Mouse (Mus musculus) embryonic facial prominence, embryonic 13.5 days (tissue): ENCODE data around the gene Dnttip1. TPM values are rescaled to one million over a fixed set of nuclear protein-coding genes. Genes with fewer than 3 reads are reported as not detected.

ENCODE experiments used
- ATAC-seq: fragments of 200-750 bp; cut with Nextera tagmentation; 2 replicates; pipeline ENCODE4 v1.8.0; 2017; ENCODE audit warnings: low read depth; ENCODE audit not compliant: insufficient number of reproducible peaks, insufficient read depth, low FRiP score, low TSS enrichment
- H3K27ac ChIP-seq: fragments of 300-500 bp; sonication (generic); 2 replicates; pipeline ENCODE4 v1.5.1; 2015; ENCODE audit warnings: moderate library complexity, mild to moderate bottlenecking, inconsistent platforms
- H3K27me3 ChIP-seq: fragments of 300-500 bp; sonication (generic); 2 replicates; pipeline ENCODE4 v1.6.1; 2015; ENCODE audit warnings: mild to moderate bottlenecking, inconsistent platforms
- H3K36me3 ChIP-seq: fragments of 300-500 bp; sonication (generic); 2 replicates; pipeline ENCODE4 v1.6.1; 2015; ENCODE audit warnings: mild to moderate bottlenecking, inconsistent platforms
- H3K4me1 ChIP-seq: fragments of 300-500 bp; sonication (generic); 2 replicates; pipeline ENCODE4 v1.6.1; 2015; ENCODE audit warnings: inconsistent platforms
- H3K4me2 ChIP-seq: fragments of 300-500 bp; sonication (generic); 2 replicates; pipeline ENCODE4 v1.6.1; 2015; ENCODE audit warnings: moderate library complexity, mild to moderate bottlenecking, inconsistent platforms
- H3K4me3 ChIP-seq: fragments of 300-500 bp; sonication (generic); 2 replicates; pipeline ENCODE4 v1.5.1; 2015; ENCODE audit warnings: mild to moderate bottlenecking, inconsistent platforms
- H3K9ac ChIP-seq: fragments of 300-500 bp; sonication (generic); 2 replicates; pipeline ENCODE4 v1.6.1; 2015; ENCODE audit warnings: mild to moderate bottlenecking, inconsistent platforms
- H3K9me3 ChIP-seq: fragments of 300-500 bp; sonication (generic); 2 replicates; pipeline ENCODE4 v1.6.1; 2016; ENCODE audit warnings: inconsistent platforms
- WGBS: fragments of 180-500 bp; shearing (Covaris S2); methylation state at CpG from one replicate; pipeline ENCODE4 v1.1.7; 2015; ENCODE audit warnings: mixed read lengths; 5-methylcytosine and 5-hydroxymethylcytosine counted together
- polyA plus RNA-seq: library from polyadenylated mRNA; unstranded; fragments of >200 nt; fragmentation: Nextera tagmentation; extraction: Ambion mirVana; gene quantifications from 2 replicates; pipeline ENCODE4 v1.2.1, GENCODE M21; 2015

Dnttip1 gene
- polyA plus RNA-seq, 1 experiment from 2014 or later: 79.6 TPM

- WGBS: 90% methylated on average over 2 of the region's 2 CpGs
- no peak overlapping the region for H3K27ac ChIP-seq
- H3K27me3 ChIP-seq: no peaks in the 10 kb centered on the region
- H3K9ac ChIP-seq: no peak overlapping the region
- H3K4me3 ChIP-seq: no peak overlapping the region
- no peaks in the 10 kb centered on the region for H3K9me3 ChIP-seq
- H3K4me1 ChIP-seq: no peaks in the 10 kb centered on the region
- no peak for ATAC-seq
- H3K4me2 ChIP-seq: no peak overlapping the region
- H3K36me3 ChIP-seq: peaks cover 96% of the 10 kb centered on the region
Measured at GRCm38 (mm10) chr2:164754800-164755199, 9.0 kb downstream of the Dnttip1 start.

GRCm38 (mm10) chr2:164757841-164758240, 12.1 kb downstream of the Dnttip1 start:
- no peaks in the 10 kb centered on the region for H3K4me1 ChIP-seq
- 89% methylated on average over 8 of the region's 11 CpGs for WGBS
- no peaks in the 10 kb centered on the region for H3K27me3 ChIP-seq
- H3K4me3 ChIP-seq: no peak overlapping the region
- no peak for ATAC-seq
- H3K27ac ChIP-seq: no peak overlapping the region
- H3K36me3 ChIP-seq: peaks cover 99% of the 10 kb centered on the region
- no peaks in the 10 kb centered on the region for H3K9me3 ChIP-seq
- no peak overlapping the region for H3K9ac ChIP-seq
- H3K4me2 ChIP-seq: no peak overlapping the region

DNA sequence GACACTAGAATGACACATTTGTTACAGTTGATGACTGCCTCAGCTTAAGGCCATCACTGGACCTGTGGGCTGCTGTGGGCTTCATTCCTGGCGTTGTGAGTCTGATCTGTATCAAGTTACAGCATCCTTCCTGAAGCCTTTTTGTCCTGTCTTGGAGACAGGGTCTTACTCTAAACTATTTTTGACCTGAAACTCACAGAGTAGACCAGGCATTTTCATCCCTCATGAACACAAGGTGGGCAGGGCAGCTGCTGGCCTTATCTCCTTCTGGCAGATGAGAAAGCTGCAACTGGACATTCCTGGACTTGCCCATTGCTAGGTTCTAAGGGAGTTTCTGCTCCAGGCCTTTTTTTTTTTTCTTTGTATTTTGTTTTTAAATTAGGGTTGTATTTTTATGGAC, 12.9 kb downstream of the Dnttip1 start:
- ATAC-seq: no peak
- no peaks in the 10 kb centered on the region for H3K9me3 ChIP-seq
- WGBS: 44% methylated on average over 1 of the region's 1 CpGs
- H3K4me3 ChIP-seq: no peak overlapping the region
- no peak overlapping the region for H3K4me2 ChIP-seq
- no peaks in the 10 kb centered on the region for H3K27me3 ChIP-seq
- no peak overlapping the region for H3K27ac ChIP-seq
- no peaks in the 10 kb centered on the region for H3K4me1 ChIP-seq
- peaks cover 98% of the 10 kb centered on the region for H3K36me3 ChIP-seq
- no peak overlapping the region for H3K9ac ChIP-seq

DNA sequence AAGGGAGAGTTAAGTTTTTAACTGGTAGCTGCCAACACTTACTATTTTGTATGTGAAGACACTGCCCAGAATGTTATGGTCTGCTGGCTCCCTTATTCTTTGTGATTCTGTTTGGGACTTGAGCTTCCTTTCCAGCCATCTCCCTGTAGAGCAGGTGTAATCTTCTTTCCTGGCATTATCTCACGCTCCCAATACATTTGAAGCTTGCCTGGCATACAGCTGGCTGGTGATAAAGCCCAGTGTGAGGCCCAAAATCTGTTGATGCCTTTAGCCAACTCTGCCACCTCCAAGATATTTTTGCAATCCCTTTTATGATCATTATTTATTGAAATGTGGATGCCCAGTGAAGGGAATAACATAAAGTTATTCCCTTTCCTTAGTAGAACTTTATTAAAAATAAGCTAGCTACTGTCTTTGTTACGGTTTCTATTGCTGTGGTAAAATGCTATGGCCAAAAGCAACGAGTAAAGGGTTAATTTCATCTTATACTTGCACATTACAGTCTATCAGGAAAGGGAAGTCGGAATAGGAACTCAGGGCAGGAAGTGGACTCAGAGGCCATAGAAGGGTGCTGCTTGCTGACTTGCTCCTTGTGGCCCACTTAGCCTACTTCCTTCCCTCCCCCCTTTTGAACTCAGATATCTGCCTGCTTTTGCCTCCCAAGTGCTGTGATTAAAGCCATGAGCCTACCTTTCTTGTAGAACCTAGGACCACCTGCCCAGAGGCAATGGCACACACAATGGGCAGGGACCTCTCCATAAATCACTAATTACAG, 14.5 kb downstream of the Dnttip1 start:
- Histone ChIP-seq H3K36me3 (peaks cover 89% of the 10 kb centered on the region), H3K4me1 (no peaks in the 10 kb centered on the region), H3K9ac (no peak overlapping the region), H3K27me3 (no peaks in the 10 kb centered on the region), H3K4me2 (no peak overlapping the region), H3K27ac (no peak overlapping the region), H3K9me3 (no peaks in the 10 kb centered on the region), H3K4me3 (no peak overlapping the region)
- 85% methylated on average over 4 of the region's 4 CpGs for WGBS
- ATAC-seq: no peak

- peaks cover 89% of the 10 kb centered on the region for H3K36me3 ChIP-seq
- no peak overlapping the region for H3K9ac ChIP-seq
- no peaks in the 10 kb centered on the region for H3K4me1 ChIP-seq
- H3K4me2 ChIP-seq: no peak overlapping the region
- no peak for ATAC-seq
- no peak overlapping the region for H3K27ac ChIP-seq
- no peaks in the 10 kb centered on the region for H3K27me3 ChIP-seq
- no peak overlapping the region for H3K4me3 ChIP-seq
- H3K9me3 ChIP-seq: no peaks in the 10 kb centered on the region
- WGBS: 98% methylated on average over 2 of the region's 2 CpGs
Measured at GRCm38 (mm10) chr2:164761502-164761901, 15.7 kb downstream of the Dnttip1 start.

- WGBS: 94% methylated on average over 4 of the region's 4 CpGs
- no peaks in the 10 kb centered on the region for H3K4me1 ChIP-seq
- no peak for ATAC-seq
- no peak overlapping the region for H3K27ac ChIP-seq
- no peaks in the 10 kb centered on the region for H3K27me3 ChIP-seq
- no peak overlapping the region for H3K4me2 ChIP-seq
- H3K9me3 ChIP-seq: no peaks in the 10 kb centered on the region
- H3K36me3 ChIP-seq: peaks cover 89% of the 10 kb centered on the region
- no peak overlapping the region for H3K4me3 ChIP-seq
- no peak overlapping the region for H3K9ac ChIP-seq
Measured at GRCm38 (mm10) chr2:164761971-164762370, 16.2 kb downstream of the Dnttip1 start.

DNA sequence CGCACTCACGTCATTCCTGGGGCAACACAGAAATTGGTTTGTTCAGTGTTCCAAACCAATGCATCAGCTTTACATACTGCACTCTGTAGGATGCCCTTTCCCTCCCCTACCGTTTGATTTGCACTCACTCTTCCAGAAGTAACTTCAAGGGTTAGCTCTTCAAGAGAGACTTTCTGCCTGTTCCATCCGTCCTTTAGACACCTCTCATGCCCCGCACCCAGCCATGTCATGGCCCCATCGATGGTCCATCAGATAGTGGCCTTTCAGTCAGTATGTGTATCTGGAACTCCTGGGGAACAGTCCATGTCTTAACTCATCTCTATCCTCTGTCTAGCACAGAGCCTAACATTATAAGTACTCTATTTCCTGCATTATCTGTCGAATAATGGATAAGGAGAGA, 16.8 kb downstream of the Dnttip1 start:
- peaks cover 89% of the 10 kb centered on the region for H3K36me3 ChIP-seq
- no peak overlapping the region for H3K4me3 ChIP-seq
- H3K4me1 ChIP-seq: no peaks in the 10 kb centered on the region
- no peak overlapping the region for H3K9ac ChIP-seq
- H3K4me2 ChIP-seq: no peak overlapping the region
- no peak for ATAC-seq
- H3K27ac ChIP-seq: no peak overlapping the region
- no peaks in the 10 kb centered on the region for H3K27me3 ChIP-seq
- H3K9me3 ChIP-seq: no peaks in the 10 kb centered on the region
- WGBS: 91% methylated on average over 7 of the region's 7 CpGs

DNA sequence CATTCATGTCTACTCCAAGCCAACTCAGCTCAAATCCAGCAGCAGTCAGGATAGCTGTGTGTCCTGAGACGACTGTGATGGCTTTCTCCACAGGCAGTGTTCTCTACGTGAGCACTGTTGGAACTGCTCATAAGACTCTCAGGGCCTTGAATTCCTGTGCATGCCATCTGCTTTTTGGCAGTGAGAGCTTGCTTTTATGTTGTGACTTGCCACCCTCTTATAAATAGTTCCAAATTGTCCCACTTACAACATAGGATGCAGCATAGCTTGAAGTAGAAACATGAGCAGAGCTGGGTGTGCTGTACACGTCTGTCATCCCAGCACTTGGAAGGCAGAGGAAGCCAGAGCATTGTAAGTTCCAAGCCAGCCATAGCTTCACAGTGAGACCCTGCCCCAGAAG, 20.1 kb downstream of the Dnttip1 start:
- Histone ChIP-seq H3K27me3 (no peaks in the 10 kb centered on the region), H3K27ac (no peak overlapping the region), H3K36me3 (peaks cover 64% of the 10 kb centered on the region), H3K4me1 (peaks cover 10% of the 10 kb centered on the region), H3K9ac (no peak overlapping the region), H3K9me3 (no peaks in the 10 kb centered on the region), H3K4me3 (no peak overlapping the region), H3K4me2 (no peak overlapping the region)
- 70% methylated on average over 3 of the region's 3 CpGs for WGBS
- ATAC-seq: no peak

GRCm38 (mm10) chr2:164767812-164768540, 22.2 kb downstream of the Dnttip1 start:
- ATAC-seq: no peak
- 94% methylated on average over 15 of the region's 15 CpGs for WGBS
- Histone ChIP-seq H3K36me3 (peaks cover 62% of the 10 kb centered on the region), H3K27me3 (no peaks in the 10 kb centered on the region), H3K9ac (no peak overlapping the region), H3K4me2 (no peak overlapping the region), H3K4me1 (peaks cover 24% of the 10 kb centered on the region), H3K27ac (no peak overlapping the region), H3K4me3 (no peak overlapping the region), H3K9me3 (no peaks in the 10 kb centered on the region)

DNA sequence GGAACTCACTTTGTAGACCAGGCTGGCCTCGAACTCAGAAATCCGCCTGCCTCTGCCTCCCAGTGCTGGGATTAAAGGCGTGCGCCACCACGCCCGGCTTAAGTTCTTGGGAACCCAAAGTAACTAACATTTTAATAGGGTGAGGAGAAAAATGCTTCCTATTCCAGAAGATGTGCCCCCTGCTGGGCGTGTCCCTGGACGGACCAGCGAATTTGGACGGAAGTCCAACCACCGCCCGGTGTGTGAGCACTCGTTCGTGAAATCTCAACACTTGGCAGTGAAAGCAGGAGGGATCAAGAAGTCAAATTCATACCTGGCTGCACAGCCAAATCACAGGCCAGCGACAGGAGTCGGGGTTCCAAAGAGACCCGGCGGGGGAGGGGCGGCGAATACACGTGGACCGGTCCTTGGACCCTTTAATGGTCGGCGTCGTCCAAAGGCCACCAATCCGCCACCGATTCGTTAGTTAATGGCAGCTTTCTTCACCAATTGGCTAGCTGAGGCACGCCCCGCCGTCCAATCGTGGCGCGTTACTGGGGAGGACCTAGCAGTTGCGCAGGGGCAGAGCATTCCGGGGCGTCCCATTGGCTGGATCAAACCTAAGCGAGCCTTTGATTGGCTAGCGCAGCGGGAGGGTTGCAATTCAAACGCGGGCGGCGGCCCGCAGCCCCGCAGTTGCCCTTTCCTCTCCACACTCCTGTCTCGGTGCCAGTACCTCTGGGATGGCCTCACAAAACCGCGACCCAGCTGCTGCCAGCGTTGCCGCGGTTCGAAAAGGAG, 23.7 kb downstream of the Dnttip1 start, which contains the start of gene Ube2c:
Gene Ube2c, plus strand, starts transcription at position 641 of the 780 bp plus-strand sequence.
- peak; percentile 98 for ATAC-seq
- H3K4me1 ChIP-seq: peaks cover 24% of the 10 kb centered on the region
- no peaks in the 10 kb centered on the region for H3K27me3 ChIP-seq
- H3K27ac ChIP-seq: peak within 1 kb of the TSS; percentile 80
- peak within 1 kb of the TSS; percentile 93 for H3K4me2 ChIP-seq
- 2% methylated on average over 53 of the region's 53 CpGs for WGBS
- H3K9ac ChIP-seq: peak within 1 kb of the TSS; percentile 87
- peaks cover 54% of the 10 kb centered on the region for H3K36me3 ChIP-seq
- H3K9me3 ChIP-seq: no peaks in the 10 kb centered on the region
- H3K4me3 ChIP-seq: peak within 1 kb of the TSS; percentile 93

- H3K9me3 ChIP-seq: no peaks in the 10 kb centered on the region
- no peaks in the 10 kb centered on the region for H3K27me3 ChIP-seq
- no peak for ATAC-seq
- H3K27ac ChIP-seq: peak overlapping the region; percentile 51
- peak overlapping the region; percentile 87 for H3K9ac ChIP-seq
- H3K36me3 ChIP-seq: peaks cover 49% of the 10 kb centered on the region
- 4% methylated on average over 15 of the region's 15 CpGs for WGBS
- H3K4me3 ChIP-seq: peak overlapping the region; percentile 93
- H3K4me1 ChIP-seq: peaks cover 24% of the 10 kb centered on the region
- peak overlapping the region; percentile 93 for H3K4me2 ChIP-seq
Measured at GRCm38 (mm10) chr2:164770279-164770678, 24.5 kb downstream of the Dnttip1 start.
